Mouse (Mus musculus): ENCODE results near the gene Adpgk. TPM values are rescaled to one million over a fixed set of nuclear protein-coding genes. Genes with fewer than 3 reads are reported as not detected.

The Adpgk gene
- total and polyA plus RNA-seq, 3 experiments: 26.2 to 29.8 TPM; not detected in 1

GRCm38 (mm10) chr9:59311284-59311670 is 19.9 kb downstream of the Adpgk start:
- H3K9me3 ChIP-seq (replicated peaks; ENCODE audit: insufficient read depth, low read length): no peaks in the 10 kb centered on the region
- DNase-seq (ENCODE audit: low read depth, low spot score): no peak
- H3K9ac ChIP-seq (ENCODE audit: control insufficient read depth, low read depth, low read length, poor library complexity, severe bottlenecking): no peak overlapping the region
- H3K27me3 ChIP-seq (ENCODE audit: control insufficient read depth in 1 of 2, insufficient read depth in 2 of 2, low read length in 2 of 2): no peaks in the 10 kb centered on the region
- no peak overlapping the region for H3K4me3 ChIP-seq (ENCODE audit: control insufficient read depth in 1 of 2, insufficient read depth in 1 of 2, low read depth in 2 of 2, low read length in 2 of 2)
- no peak for TF ChIP-seq NELFE (IDR thresholded peaks at IDR 0.05; ENCODE audit: low read depth, low read length)
- TF ChIP-seq RAD21 (IDR thresholded peaks at IDR 0.05; ENCODE audit: low read depth, low read length): no peak
- TF ChIP-seq ZNF384 (IDR thresholded peaks at IDR 0.05; ENCODE audit: low read depth, low read length): no peak
- TF ChIP-seq CHD1 (IDR thresholded peaks at IDR 0.05; ENCODE audit: low read depth, low read length): no peak
- no peak for TF ChIP-seq JUND (IDR thresholded peaks at IDR 0.05; ENCODE audit: low read depth, low read length)
- TF ChIP-seq MAX (IDR thresholded peaks at IDR 0.05; ENCODE audit: low read length): no peak
- no peak for TF ChIP-seq SIN3A (IDR thresholded peaks at IDR 0.05; ENCODE audit: low read length)
- TF ChIP-seq RCOR1 (IDR thresholded peaks at IDR 0.05; ENCODE audit: low read depth, low read length): no peak
- TF ChIP-seq TBP (IDR thresholded peaks at IDR 0.05; ENCODE audit: low read depth, low read length): no peak
- no peak for TF ChIP-seq POLR2AphosphoS5 (IDR thresholded peaks at IDR 0.05; ENCODE audit: borderline replicate concordance, low read depth, low read length)
- no peak for TF ChIP-seq KAT2A (conservative IDR thresholded peaks at IDR 0.05; ENCODE audit: low read depth, low read length)
- TF ChIP-seq ZKSCAN1 (IDR thresholded peaks at IDR 0.05; ENCODE audit: low read depth, low read length): no peak
- peaks cover 12 to 30% of the 10 kb centered on the region in 2 experiments for H3K36me3 ChIP-seq (ENCODE audit: control insufficient read depth in 1 of 2, insufficient read depth in 2 of 2, low read length in 2 of 2)
- H3K4me1 ChIP-seq (ENCODE audit: control insufficient read depth in 1 of 2, insufficient read depth in 2 of 2, low read length in 2 of 2): peaks cover 0 to 6% of the 10 kb centered on the region in 2 experiments; a peak in 3 of 4 replicates
- no peaks in the 10 kb centered on the region for H3K79me2 ChIP-seq (ENCODE audit: control insufficient read depth, insufficient read depth, low read length, poor library complexity)
- H3K27ac ChIP-seq (ENCODE audit: control insufficient read depth, low read depth, low read length): no peak overlapping the region

GRCm38 (mm10) chr9:59316206-59316605 is 24.8 kb downstream of the Adpgk start:
- no peak overlapping the region for H3K27ac ChIP-seq (ENCODE audit: control insufficient read depth, low read depth, low read length)
- H3K36me3 ChIP-seq (ENCODE audit: control insufficient read depth in 1 of 2, insufficient read depth in 2 of 2, low read length in 2 of 2): peaks cover 0 to 18% of the 10 kb centered on the region in 2 experiments; a peak in 2 of 4 replicates
- H3K4me1 ChIP-seq (ENCODE audit: control insufficient read depth in 1 of 2, insufficient read depth in 2 of 2, low read length in 2 of 2): 0 out of 4 replicates have a peak, but pooled peaks cover 0 to 2% of the 10 kb centered on the region in 2 experiments
- TF ChIP-seq RAD21 (IDR thresholded peaks at IDR 0.05; ENCODE audit: low read depth, low read length) (no peak), JUND (IDR thresholded peaks at IDR 0.05; ENCODE audit: low read depth, low read length) (no peak), ETS1 (IDR thresholded peaks at IDR 0.05; ENCODE audit: low read depth, low read length) (no peak), NRF1 (IDR thresholded peaks at IDR 0.05; ENCODE audit: insufficient read depth, low read depth, low read length, poor library complexity, severe bottlenecking) (no peak), ZMIZ1 (IDR thresholded peaks at IDR 0.05; ENCODE audit: low read depth, low read length) (0 out of 2 replicates have a peak, but pooled peaks have one; percentile 36), CHD1 (IDR thresholded peaks at IDR 0.05; ENCODE audit: low read depth, low read length) (no peak)
- DNase-seq (ENCODE audit: low read depth, low spot score): no peak
- H3K9me3 ChIP-seq (replicated peaks; ENCODE audit: insufficient read depth, low read length): no peaks in the 10 kb centered on the region
- H3K79me2 ChIP-seq (ENCODE audit: control insufficient read depth, insufficient read depth, low read length, poor library complexity): no peaks in the 10 kb centered on the region
- no peak overlapping the region for H3K4me3 ChIP-seq (ENCODE audit: control insufficient read depth in 1 of 2, insufficient read depth in 1 of 2, low read depth in 2 of 2, low read length in 2 of 2)
- no peaks in the 10 kb centered on the region for H3K27me3 ChIP-seq (ENCODE audit: control insufficient read depth in 1 of 2, insufficient read depth in 2 of 2, low read length in 2 of 2)
- no peak overlapping the region for H3K9ac ChIP-seq (ENCODE audit: control insufficient read depth, low read depth, low read length, poor library complexity, severe bottlenecking)
